Mouse (Mus musculus) heart, postnatal 0 days (tissue): ENCODE results near the gene Nxpe5.

Source experiments
- CTCF ChIP-seq: IDR thresholded peaks from 2 replicates; pipeline ENCODE4 v1.5.1; 2016; ENCODE audit warnings: antibody characterized with exemption, control low read depth, low read depth
- EP300 ChIP-seq: IDR thresholded peaks from 2 replicates; pipeline ENCODE4 v1.6.1; 2016; ENCODE audit warnings: antibody characterized with exemption, low read depth

DNA sequence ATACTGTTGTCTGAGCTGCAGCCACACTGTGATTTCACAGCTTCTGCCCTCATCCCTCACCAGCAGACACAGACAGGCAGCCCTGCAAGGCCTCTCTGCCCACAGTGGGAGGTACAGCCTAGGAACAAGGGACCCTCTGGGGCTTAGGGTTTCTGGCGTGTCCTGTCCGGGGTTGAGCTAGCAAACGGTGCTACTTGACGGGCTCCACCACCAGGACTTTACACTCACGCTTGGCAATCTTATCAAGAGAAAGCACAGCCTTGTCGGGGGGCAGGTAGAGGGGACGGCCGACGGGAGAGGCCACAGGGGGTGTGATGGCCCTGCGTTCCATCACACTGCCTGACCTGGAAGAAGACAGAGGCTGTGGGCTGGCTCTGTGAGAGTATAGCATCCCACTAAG lies 34.4 kb downstream of the Nxpe5 start:
- TF ChIP-seq CTCF = no peak
- no peak for TF ChIP-seq EP300
